Mouse (Mus musculus) cerebellum, adult 2 months (tissue): ENCODE measurements at regions not wholly inside any gene's neighbourhood (a gene's known extent, or its start where the extent isn't known, plus 50 kb on each side); places are given as distances from the start of the nearest gene placed in this dataset.

Experiments used
- DNase-seq, 2 experiments: peaks; one replicate each; pipeline ENCODE4 v3.0.0; 2021
- H3K27ac ChIP-seq: fragments of 200-500 bp; 2 replicates; pipeline ENCODE4 v1.5.1; 2012; ENCODE audit warnings: low read length, control low read depth, inconsistent platforms; ENCODE audit not compliant: insufficient read depth
- H3K27me3 ChIP-seq: fragments of 200-500 bp; 2 replicates; pipeline ENCODE4 v1.6.1; 2012; ENCODE audit warnings: inconsistent platforms, mild to moderate bottlenecking, low read length, moderate library complexity; ENCODE audit not compliant: control insufficient read depth, insufficient read depth
- H3K4me1 ChIP-seq: fragments of 200-500 bp; 2 replicates; pipeline ENCODE4 v1.6.1; 2011; ENCODE audit warnings: low read length; ENCODE audit not compliant: control insufficient read depth, insufficient read depth
- H3K4me3 ChIP-seq: fragments of 200-500 bp; replicated peaks from 2 replicates; pipeline ENCODE3; 2011; ENCODE audit warnings: mild to moderate bottlenecking, low read depth, low read length, control low read depth; ENCODE audit not compliant: insufficient read depth
- CTCF ChIP-seq: fragments of 200-500 bp; IDR thresholded peaks from 2 replicates; pipeline ENCODE4 v1.5.1; 2011; ENCODE audit warnings: low read depth, mild to moderate bottlenecking, control low read depth, low read length, moderate library complexity, borderline replicate concordance; ENCODE audit not compliant: insufficient read depth
- POLR2A ChIP-seq: fragments of 200-500 bp; IDR thresholded peaks from 2 replicates; pipeline ENCODE4 v1.6.1; 2011; ENCODE audit warnings: low read length, control low read depth, borderline replicate concordance; ENCODE audit not compliant: insufficient read depth
- WGBS: fragments of 180-500 bp; shearing (Covaris S2); methylation state at CpG from one replicate; pipeline ENCODE4 v1.1.7; 2018; 5-methylcytosine and 5-hydroxymethylcytosine counted together

DNA sequence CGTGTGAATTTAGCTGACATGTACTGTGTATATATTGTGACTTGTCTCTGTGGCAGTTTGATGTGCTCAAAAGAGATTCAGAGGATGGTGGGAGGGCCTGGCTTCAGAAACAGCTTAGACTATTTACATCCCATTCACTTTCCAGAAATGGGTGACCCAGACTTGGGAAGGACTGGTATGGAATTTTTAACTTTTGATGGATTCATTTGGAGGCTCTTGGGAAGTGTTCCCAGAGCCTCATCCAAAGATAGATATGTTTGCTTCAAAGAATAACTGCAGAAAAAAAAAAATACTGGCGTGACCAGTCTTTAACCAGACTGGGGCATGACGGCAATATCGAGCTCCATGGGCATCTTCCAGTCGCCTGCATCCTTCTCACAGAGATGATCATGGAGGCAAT is 84.6 kb upstream of the Ptgfrn start:
- no peak for DNase-seq
- no peaks in the 10 kb centered on the region for H3K27me3 ChIP-seq
- H3K27ac ChIP-seq = no peak overlapping the region
- H3K4me1 ChIP-seq = no peaks in the 10 kb centered on the region
- H3K4me3 ChIP-seq = no peak overlapping the region
- 60% methylated on average over 5 of the region's 5 CpGs for WGBS
- TF ChIP-seq POLR2A (no peak), CTCF (no peak)

DNA sequence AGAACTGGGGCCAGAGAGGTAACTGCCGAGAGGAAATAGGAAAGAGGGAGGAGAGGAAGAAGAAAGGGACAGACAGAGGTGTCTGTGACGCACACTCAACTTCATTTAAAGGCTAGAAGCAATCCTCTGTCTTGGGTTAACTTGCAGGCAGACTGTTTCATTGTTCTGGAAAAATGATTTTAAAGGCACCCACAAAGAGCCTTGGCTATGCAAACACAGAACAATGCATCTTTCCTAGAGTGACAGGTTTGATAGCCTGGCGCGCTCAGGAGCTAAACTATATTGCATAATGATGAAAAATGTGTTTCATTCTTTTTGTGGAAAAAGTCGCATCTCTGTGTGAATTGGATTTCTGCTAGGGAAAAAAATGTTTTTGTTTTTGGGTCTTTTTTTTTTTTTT is 84.2 kb upstream of the Ptgfrn start:
- H3K27ac ChIP-seq = no peak overlapping the region
- H3K4me1 ChIP-seq = no peaks in the 10 kb centered on the region
- WGBS = 74% methylated on average over 5 of the region's 5 CpGs
- no peak for DNase-seq
- TF ChIP-seq CTCF (no peak), POLR2A (no peak)
- H3K4me3 ChIP-seq = no peak overlapping the region
- no peaks in the 10 kb centered on the region for H3K27me3 ChIP-seq

- TF ChIP-seq CTCF = no peak
- no peak for TF ChIP-seq POLR2A
- no peak for DNase-seq
- Histone ChIP-seq H3K27me3 (no peaks in the 10 kb centered on the region), H3K4me3 (no peak overlapping the region), H3K4me1 (no peaks in the 10 kb centered on the region), H3K27ac (no peak overlapping the region)
- 54% methylated on average over 7 of the region's 7 CpGs for WGBS
Measured at GRCm38 (mm10) chr3:101191298-101191986, 81.4 kb upstream of the Ptgfrn start.

DNA sequence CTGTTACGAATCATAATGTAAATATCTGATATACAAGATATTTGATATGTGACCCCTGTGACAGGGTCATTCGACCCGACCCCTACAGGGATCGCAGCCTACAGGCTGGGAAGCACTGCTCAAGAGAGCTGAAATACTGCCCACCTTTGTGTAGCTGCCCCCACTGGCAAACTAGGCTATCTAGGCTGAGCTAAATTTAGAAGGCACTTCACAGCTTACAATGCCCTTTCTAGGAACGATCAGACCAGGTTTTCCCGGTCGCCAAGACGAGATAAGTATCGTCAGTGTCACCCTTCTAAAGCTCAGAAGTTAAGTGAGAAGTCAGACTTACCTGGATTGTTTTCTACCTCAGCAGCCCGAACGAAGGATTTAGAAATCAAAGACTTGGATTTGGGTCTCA is 71.9 kb upstream of the Ptgfrn start:
- Histone ChIP-seq H3K27me3 (no peaks in the 10 kb centered on the region), H3K4me1 (no peaks in the 10 kb centered on the region), H3K27ac (no peak overlapping the region), H3K4me3 (no peak overlapping the region)
- DNase-seq = no peak
- 91% methylated on average over 11 of the region's 11 CpGs for WGBS
- TF ChIP-seq CTCF (no peak), POLR2A (no peak)

DNA sequence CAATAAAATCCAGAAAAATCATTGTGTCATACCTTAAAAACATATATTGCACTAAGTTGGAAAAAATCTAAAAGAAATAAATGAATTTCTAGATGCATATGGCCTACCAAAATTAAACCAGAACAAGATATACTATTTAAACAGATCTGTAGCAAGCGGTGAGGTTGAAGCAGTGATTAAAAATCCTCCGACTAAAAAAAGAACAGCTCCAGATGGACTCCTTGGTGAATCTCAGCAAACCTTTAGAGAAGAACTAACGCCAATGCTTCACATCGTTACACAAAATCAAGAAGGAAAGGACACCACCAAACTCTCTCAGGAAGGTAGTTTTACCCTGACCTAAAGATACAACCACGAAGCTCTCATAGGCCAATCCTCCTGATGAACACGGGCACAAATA is 63.9 kb upstream of the Ptgfrn start:
- Histone ChIP-seq H3K4me1 (no peaks in the 10 kb centered on the region), H3K4me3 (no peak overlapping the region), H3K27me3 (no peaks in the 10 kb centered on the region), H3K27ac (no peak overlapping the region)
- TF ChIP-seq CTCF = no peak
- no peak for TF ChIP-seq POLR2A
- DNase-seq = no peak
- 70% methylated on average over 6 of the region's 6 CpGs for WGBS

- DNase-seq = no peak
- 91% methylated on average over 15 of the region's 15 CpGs for WGBS
- H3K4me1 ChIP-seq = no peaks in the 10 kb centered on the region
- no peak overlapping the region for H3K27ac ChIP-seq
- no peaks in the 10 kb centered on the region for H3K27me3 ChIP-seq
- H3K4me3 ChIP-seq = no peak overlapping the region
- TF ChIP-seq CTCF (no peak), POLR2A (no peak)
Measured at GRCm38 (mm10) chr3:101170037-101171019, 60.2 kb upstream of the Ptgfrn start.

- Histone ChIP-seq H3K27me3 (no peaks in the 10 kb centered on the region), H3K27ac (no peak overlapping the region), H3K4me3 (no peak overlapping the region), H3K4me1 (peaks cover 4% of the 10 kb centered on the region; the same call in 1 of the 2 replicates)
- 91% methylated on average over 1 of the region's 1 CpGs for WGBS
- TF ChIP-seq POLR2A = no peak
- TF ChIP-seq CTCF = no peak
- DNase-seq = no peak
Measured at GRCm38 (mm10) chr3:101167026-101167425, 56.9 kb upstream of the Ptgfrn start.

DNA sequence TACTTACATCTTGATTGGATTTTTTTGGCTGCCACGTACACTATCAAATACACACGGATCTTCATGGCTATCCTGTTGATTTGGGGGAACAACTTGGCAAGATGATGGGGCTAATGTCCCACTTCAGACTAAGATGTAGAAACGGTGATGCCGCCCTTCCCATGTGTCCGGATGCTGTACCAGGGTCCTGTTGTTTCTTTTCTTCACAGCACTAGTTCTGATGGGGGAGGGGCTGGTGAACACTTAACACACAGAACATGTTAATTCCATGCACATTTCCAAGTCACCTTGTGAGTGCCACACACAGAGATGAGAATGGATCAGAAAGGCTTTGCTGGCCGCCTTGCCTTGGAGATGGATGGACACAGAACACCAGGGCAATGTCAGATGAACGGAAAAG is 56.5 kb upstream of the Ptgfrn start:
- Histone ChIP-seq H3K4me1 (peaks cover 5% of the 10 kb centered on the region), H3K27me3 (no peaks in the 10 kb centered on the region), H3K27ac (no peak overlapping the region), H3K4me3 (no peak overlapping the region)
- WGBS = 95% methylated on average over 7 of the region's 7 CpGs
- no peak for DNase-seq
- no peak for TF ChIP-seq CTCF
- TF ChIP-seq POLR2A = no peak
